In the genomic region with DNA sequence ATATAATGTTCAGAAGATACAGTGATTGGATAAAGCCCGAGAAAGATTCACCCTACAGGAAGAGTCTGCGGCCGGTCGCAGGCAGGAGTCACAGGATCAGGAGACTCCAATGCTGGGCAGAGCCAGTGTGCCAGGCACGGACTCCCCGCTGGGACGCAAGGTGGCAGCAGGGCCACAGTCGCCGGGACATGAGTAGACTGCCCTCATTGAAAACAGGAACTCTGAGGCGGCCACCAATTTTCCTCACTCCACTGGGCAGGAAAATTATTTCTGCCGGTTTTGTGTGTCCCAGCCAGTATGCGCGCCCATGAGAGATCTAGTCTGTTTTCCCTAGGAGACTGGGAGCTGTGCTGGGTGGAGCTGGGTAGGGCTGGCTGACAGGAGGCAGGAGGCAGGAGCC, we compare ENCODE assay signal across 12 mouse cellular contexts. TPM values are rescaled to one million over a fixed set of nuclear protein-coding genes. Genes with fewer than 3 reads are reported as not detected.
DNase-seq lines count a peak whose midpoint lies in the region; ATAC-seq and TF ChIP-seq lines count a peak whose summit lies in the region.
"Had no signal": no experiment of that assay in that cellular context is flagged by ENCODE, and none has a peak within 500 bp of the region (broad histone marks: within the 10 kb centered on the region; RNA-seq: fewer than 3 reads in every experiment).

No protein-coding gene starts in this region.

- H3K4me2 ChIP-seq in kidney, postnatal 0 days (ENCODE audit: low read length) = no peak overlapping the region
- H3K4me2 ChIP-seq: heart, embryonic 13.5 days had no signal

- H3K27ac ChIP-seq in kidney, postnatal 0 days = no peak overlapping the region
- no peak overlapping the region for H3K27ac ChIP-seq in hindbrain, embryonic 10.5 days
- H3K27ac ChIP-seq: heart, embryonic 13.5 days; left cerebral cortex, adult 2 months; liver, embryonic 14.5 days had no signal

- TF ChIP-seq CTCF in kidney, postnatal 0 days (IDR thresholded peaks at IDR 0.05; ENCODE audit: low read depth) = peak; percentile 60

- DNase-seq in gastrocnemius, postnatal 14 days = peak; percentile 18
- no peak for DNase-seq in gastrocnemius, postnatal 25 days
- peak; percentile 82 for DNase-seq in retina, postnatal 1 day
- no peak for DNase-seq in retina, embryonic 14.5 days (ENCODE audit: low spot score)
- DNase-seq in kidney, postnatal 0 days (ENCODE audit: low spot score) = no peak
- peak; percentile 83 for DNase-seq in splenic B cell, adult 2 months (ENCODE audit: low read depth, low spot score)
- DNase-seq in heart, adult 9 months (ENCODE audit: low spot score in 2 of 2) = no peak
- no peak for DNase-seq in hindbrain, embryonic 10.5 days (ENCODE audit: low spot score)

- no peak for ATAC-seq in kidney, postnatal 0 days (replicated peaks; ENCODE audit: low FRiP score, low read depth)

- no peak overlapping the region for H3K4me3 ChIP-seq in kidney, postnatal 0 days (replicated peaks; ENCODE audit: low read depth, low read length)
- no peak overlapping the region for H3K4me3 ChIP-seq in hindbrain, embryonic 10.5 days
- H3K4me3 ChIP-seq: heart, embryonic 13.5 days; left cerebral cortex, adult 2 months had no signal

- H3K9me3 ChIP-seq in kidney, postnatal 0 days (replicated peaks; ENCODE audit: low read length) = no peaks in the 10 kb centered on the region
- H3K9me3 ChIP-seq in hindbrain, embryonic 10.5 days = no peaks in the 10 kb centered on the region
- H3K9me3 ChIP-seq: heart, embryonic 13.5 days had no signal

- H3K9ac ChIP-seq in kidney, postnatal 0 days (ENCODE audit: low read depth, low read length) = no peak overlapping the region
- H3K9ac ChIP-seq: heart, embryonic 13.5 days; liver, embryonic 14.5 days had no signal

- no peaks in the 10 kb centered on the region for H3K36me3 ChIP-seq in kidney, postnatal 0 days (ENCODE audit: insufficient read depth, low read length)
- H3K36me3 ChIP-seq in splenic B cell, adult 2 months (ENCODE audit: control insufficient read depth, insufficient read depth, low read length, poor library complexity, severe bottlenecking) = no peaks in the 10 kb centered on the region
- H3K36me3 ChIP-seq in hindbrain, embryonic 10.5 days = no peaks in the 10 kb centered on the region
- H3K36me3 ChIP-seq: heart, embryonic 13.5 days had no signal

- no peaks in the 10 kb centered on the region for H3K27me3 ChIP-seq in kidney, postnatal 0 days (ENCODE audit: insufficient read depth, low read length)
- no peaks in the 10 kb centered on the region for H3K27me3 ChIP-seq in splenic B cell, adult 2 months (ENCODE audit: control insufficient read depth, insufficient read depth, low read length, poor library complexity, severe bottlenecking)
- H3K27me3 ChIP-seq in hindbrain, embryonic 10.5 days (ENCODE audit: insufficient read depth, poor library complexity, severe bottlenecking) = peaks cover 32% of the 10 kb centered on the region

- intact Hi-C loops in gastrocnemius, postnatal 14 days (cut with DNase I; ENCODE audit: low total_unique reads) = no loop called here

- 68% methylated on average over 13 of the region's 13 CpGs for WGBS in kidney, postnatal 0 days
- 88% methylated on average over 13 of the region's 13 CpGs for WGBS in hindbrain, embryonic 10.5 days

- H3K4me1 ChIP-seq in kidney, postnatal 0 days (replicated peaks; ENCODE audit: insufficient read depth, low read length) = peaks cover 10% of the 10 kb centered on the region; the same call in 1 of the 2 replicates
- peaks cover 21% of the 10 kb centered on the region for H3K4me1 ChIP-seq in hindbrain, embryonic 10.5 days (replicated peaks)

RNA-seq across cellular contexts. Expression of gene Begain, which starts 3.2 kb away (rescaled TPM):
- 1 to 10 TPM; 1.0 to 1.3 TPM for total RNA-seq in gastrocnemius, postnatal 14 days (2021)
- under 1 TPM; 0.43 to 0.69 TPM for total RNA-seq in gastrocnemius, postnatal 25 days (2021)
- 3.0 and 3.2 TPM in 2 replicates for polyA plus RNA-seq in kidney, postnatal 0 days (2015; fragmentation: Nextera tagmentation; extraction: Ambion mirVana)
- 6.0 and 16.2 TPM in 2 replicates for polyA plus RNA-seq in hindbrain, embryonic 10.5 days (2016; fragmentation: Nextera tagmentation; extraction: Ambion mirVana)
- total RNA-seq: MEL had no signal

Comparison
In these comparisons a context has a peak if more than half of its experiments do, and no peak if none do; other contexts are left out.
1. DNase-seq: peak in gastrocnemius, postnatal 14 days (single experiment), retina, postnatal 1 day (single experiment) and splenic B cell, adult 2 months (single experiment); none in gastrocnemius, postnatal 25 days (single experiment), retina, embryonic 14.5 days (single experiment), kidney, postnatal 0 days (single experiment), heart, adult 9 months (0 of 2) and hindbrain, embryonic 10.5 days (single experiment).